Mouse (Mus musculus) brain, embryonic 14.5 days (tissue): ENCODE data around the gene Nlrp1b.

ENCODE experiments used
- CTCF ChIP-seq: fragments of 200-500 bp; IDR thresholded peaks from 2 replicates; pipeline ENCODE4 v1.5.1; 2012; ENCODE audit warnings: inconsistent platforms, mild to moderate bottlenecking, moderate library complexity, borderline replicate concordance; ENCODE audit not compliant: insufficient read depth, insufficient read length; ENCODE audit errors: extremely low read depth
- POLR2A ChIP-seq: fragments of 200-500 bp; IDR thresholded peaks from 2 replicates; pipeline ENCODE4 v1.6.1; 2012; ENCODE audit warnings: mild to moderate bottlenecking, inconsistent platforms, borderline replicate concordance; ENCODE audit not compliant: poor library complexity, insufficient read depth, insufficient read length, severe bottlenecking; ENCODE audit errors: extremely low read depth

GRCm38 (mm10) chr11:71169633-71170032, 60.9 kb downstream of the Nlrp1b start:
- TF ChIP-seq CTCF (no peak), POLR2A (no peak)
